Mouse (Mus musculus) small intestine, adult 2 months (tissue): ENCODE results near the gene Agap1. TPM values are rescaled to one million over a fixed set of nuclear protein-coding genes. Genes with fewer than 3 reads are reported as not detected.

ENCODE experiments used
- H3K27ac ChIP-seq: fragments of 200-500 bp; 2 replicates; pipeline ENCODE4 v1.5.1; 2012; ENCODE audit warnings: low read depth, low read length, control low read depth, inconsistent platforms; ENCODE audit not compliant: insufficient read depth
- H3K27me3 ChIP-seq: fragments of 200-500 bp; 2 replicates; pipeline ENCODE4 v1.6.1; 2012; ENCODE audit warnings: mild to moderate bottlenecking, moderate library complexity, low read length, inconsistent platforms; ENCODE audit not compliant: control insufficient read depth, insufficient read depth
- H3K36me3 ChIP-seq: fragments of 200-500 bp; 2 replicates; pipeline ENCODE4 v1.6.1; 2012; ENCODE audit warnings: mild to moderate bottlenecking, low read length, control low read depth, inconsistent platforms; ENCODE audit not compliant: control insufficient read depth, insufficient read depth
- H3K4me1 ChIP-seq: fragments of 200-500 bp; 2 replicates; pipeline ENCODE4 v1.6.1; 2012; ENCODE audit warnings: low read length, inconsistent platforms, mixed read lengths; ENCODE audit not compliant: control insufficient read depth, insufficient read depth, insufficient read length
- H3K4me3 ChIP-seq: fragments of 200-500 bp; 2 replicates; pipeline ENCODE4 v1.5.1; 2012; ENCODE audit warnings: low read depth, mild to moderate bottlenecking, control low read depth, inconsistent platforms, low read length, moderate library complexity
- CTCF ChIP-seq: fragments of 200-500 bp; IDR thresholded peaks from 2 replicates; pipeline ENCODE4 v1.5.1; 2012; ENCODE audit warnings: low read depth, mild to moderate bottlenecking, control low read depth, inconsistent platforms, low read length, moderate library complexity, mixed read lengths; ENCODE audit not compliant: insufficient replicate concordance, insufficient read length; ENCODE audit errors: extremely low read depth
- POLR2A ChIP-seq: fragments of 200-500 bp; IDR thresholded peaks from 2 replicates; pipeline ENCODE4 v1.6.1; 2012; ENCODE audit warnings: low read depth, mild to moderate bottlenecking, control low read depth, inconsistent platforms, low read length, moderate library complexity
- WGBS: fragments of 180-500 bp; shearing (Covaris S2); methylation state at CpG from one replicate; pipeline ENCODE4 v1.1.7; 2018; 5-methylcytosine and 5-hydroxymethylcytosine counted together
- polyA plus RNA-seq: library from polyadenylated mRNA; depleted of rRNA; stranded (reverse); fragments of >200 nt; gene quantifications from 2 replicates; pipeline ENCODE4 v1.2.3, GENCODE M21; 2012

Agap1 gene
- polyA plus RNA-seq, 1 experiment, result 27.8 TPM

- 50% methylated on average over 8 of the region's 8 CpGs for WGBS
- Histone ChIP-seq H3K4me1 (no peaks in the 10 kb centered on the region), H3K36me3 (no peaks in the 10 kb centered on the region), H3K27ac (no peak overlapping the region), H3K4me3 (peak overlapping the region; percentile 36), H3K27me3 (no peaks in the 10 kb centered on the region)
- peak; percentile 38; the same call in 1 of the 2 replicates for TF ChIP-seq CTCF
- no peak for TF ChIP-seq POLR2A
Observed at GRCm38 (mm10) chr1:89643445-89644100, 189.0 kb downstream of the Agap1 start.

DNA sequence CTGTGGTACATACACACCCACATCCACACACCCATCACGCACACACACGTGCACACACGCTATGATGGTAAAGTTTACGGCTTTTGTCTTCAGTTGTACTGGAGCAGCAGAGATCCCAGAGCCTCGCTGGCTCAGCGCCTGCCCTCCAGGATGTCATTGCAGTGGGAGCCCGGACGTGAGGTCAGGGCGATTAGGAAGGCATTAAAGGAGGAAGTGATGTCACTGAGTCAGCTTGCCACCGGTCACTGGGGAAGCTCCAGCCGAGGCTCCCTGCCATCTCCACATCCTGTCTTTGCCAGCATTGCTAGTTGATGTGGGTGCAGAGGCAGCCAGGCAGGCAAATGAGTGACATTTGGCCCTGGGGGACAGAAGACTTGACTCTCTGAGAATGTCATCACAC is 189.5 kb downstream of the Agap1 start:
- no peaks in the 10 kb centered on the region for H3K4me1 ChIP-seq
- H3K27ac ChIP-seq, result no peak overlapping the region
- no peak for TF ChIP-seq POLR2A
- 0 out of 2 replicates have a peak, but pooled peaks have one; percentile 3 for TF ChIP-seq CTCF
- 72% methylated on average over 11 of the region's 11 CpGs for WGBS
- no peaks in the 10 kb centered on the region for H3K36me3 ChIP-seq
- H3K27me3 ChIP-seq, result no peaks in the 10 kb centered on the region
- H3K4me3 ChIP-seq, result peak overlapping the region; percentile 36

DNA sequence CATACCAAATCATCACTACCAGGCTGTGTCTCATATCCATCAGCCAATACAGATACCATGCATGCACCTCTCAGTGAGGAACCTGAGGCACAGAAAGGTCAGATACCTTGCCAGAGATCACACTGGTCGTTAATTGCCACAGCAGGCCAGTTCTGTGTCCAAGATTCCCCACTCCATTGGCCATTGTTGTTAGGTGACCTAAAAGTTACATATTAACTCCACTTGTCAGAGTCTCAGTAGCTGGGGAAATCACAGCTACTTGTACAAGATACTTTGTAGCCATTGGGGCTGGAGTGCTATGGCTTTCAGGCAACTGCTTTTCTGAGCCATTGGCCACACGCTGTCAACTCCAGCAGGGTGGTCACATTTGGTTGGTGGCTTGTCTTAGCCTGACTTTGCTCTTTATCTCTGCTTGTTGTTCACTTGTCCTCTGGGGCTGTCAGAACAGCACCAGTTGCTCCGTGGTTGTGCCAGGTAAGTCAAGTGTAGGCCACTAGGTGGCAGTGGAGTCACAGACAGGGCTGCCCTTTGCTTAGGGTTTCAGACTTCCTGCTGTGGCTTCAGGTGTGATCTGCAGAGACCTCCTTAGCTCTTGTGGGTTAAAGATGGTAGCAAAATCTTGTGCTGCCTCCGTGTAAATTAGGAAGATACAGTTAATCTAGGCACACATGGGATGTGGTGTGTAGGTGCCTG is 191.9 kb downstream of the Agap1 start:
- Histone ChIP-seq H3K4me3 (no peak overlapping the region), H3K4me1 (no peaks in the 10 kb centered on the region), H3K36me3 (no peaks in the 10 kb centered on the region), H3K27me3 (no peaks in the 10 kb centered on the region), H3K27ac (no peak overlapping the region)
- 19% methylated on average over 4 of the region's 4 CpGs for WGBS
- TF ChIP-seq POLR2A (no peak), CTCF (peak; percentile 91; the same call in 1 of the 2 replicates)

- WGBS, result 85% methylated on average over 8 of the region's 8 CpGs
- TF ChIP-seq POLR2A (no peak), CTCF (no peak)
- no peaks in the 10 kb centered on the region for H3K36me3 ChIP-seq
Observed at GRCm38 (mm10) chr1:89647505-89647904, 192.9 kb downstream of the Agap1 start.

GRCm38 (mm10) chr1:89650557-89650956 is 196.0 kb downstream of the Agap1 start:
- TF ChIP-seq CTCF (no peak), POLR2A (no peak)
- H3K4me3 ChIP-seq, result no peak overlapping the region
- 89% methylated on average over 7 of the region's 7 CpGs for WGBS
- no peaks in the 10 kb centered on the region for H3K4me1 ChIP-seq
- no peaks in the 10 kb centered on the region for H3K27me3 ChIP-seq
- no peaks in the 10 kb centered on the region; the same call in 1 of the 2 replicates for H3K36me3 ChIP-seq
- H3K27ac ChIP-seq, result no peak overlapping the region

More at GRCm38 (mm10) chr1:89647505-89647904, 192.9 kb downstream of the Agap1 start:
- Histone ChIP-seq H3K27me3 (no peaks in the 10 kb centered on the region), H3K4me1 (no peaks in the 10 kb centered on the region), H3K27ac (no peak overlapping the region), H3K4me3 (no peak overlapping the region)

- no peak overlapping the region for H3K4me3 ChIP-seq
- H3K27ac ChIP-seq, result no peak overlapping the region
- H3K36me3 ChIP-seq, result no peaks in the 10 kb centered on the region; the same call in 1 of the 2 replicates
- H3K4me1 ChIP-seq, result no peaks in the 10 kb centered on the region
- 99% methylated on average over 3 of the region's 3 CpGs for WGBS
- TF ChIP-seq CTCF, result no peak
- H3K27me3 ChIP-seq, result no peaks in the 10 kb centered on the region
Observed at GRCm38 (mm10) chr1:89656167-89656566, 201.6 kb downstream of the Agap1 start.

GRCm38 (mm10) chr1:89656643-89657321 is 202.2 kb downstream of the Agap1 start:
- no peaks in the 10 kb centered on the region for H3K27me3 ChIP-seq
- no peak overlapping the region for H3K27ac ChIP-seq
- H3K4me1 ChIP-seq, result no peaks in the 10 kb centered on the region
- no peak overlapping the region for H3K4me3 ChIP-seq
- TF ChIP-seq POLR2A, result no peak
- no peak for TF ChIP-seq CTCF
- 65% methylated on average over 11 of the region's 11 CpGs for WGBS
- no peaks in the 10 kb centered on the region; the same call in 1 of the 2 replicates for H3K36me3 ChIP-seq
